In genomic region chr17:7395671-7396070, GRCm38 (mm10) we compare ENCODE assay signal across 32 mouse cellular contexts. TPM values are rescaled to one million over a fixed set of nuclear protein-coding genes. Genes with fewer than 3 reads are reported as not detected.
"Had no signal": no experiment of that assay in that cellular context is flagged by ENCODE, and none has a peak within 500 bp of the region (broad histone marks: within the 10 kb centered on the region; RNA-seq: fewer than 3 reads in every experiment).

No protein-coding gene starts in this region.

RNA-seq across cellular contexts. Expression of gene Unc93a2, which starts 10.4 kb away (rescaled TPM):
- total RNA-seq: common myeloid progenitor, adult 5-6 weeks; forebrain, postnatal 0 days; gastrocnemius, postnatal 10 days; granulocyte monocyte progenitor cell, adult 5-6 weeks; heart, adult 18-20 months; heart, adult 8-10 months had no signal
- polyA plus RNA-seq: cortical plate, adult 2 months; embryonic facial prominence, embryonic 10.5 days; embryonic facial prominence, embryonic 11.5 days; embryonic facial prominence, embryonic 12.5 days; embryonic facial prominence, embryonic 13.5 days; embryonic facial prominence, embryonic 14.5 days; erythroblast, embryonic 14.5 days; forebrain, embryonic 10.5 days; forebrain, embryonic 11.5 days; forebrain, embryonic 12.5 days; forebrain, embryonic 13.5 days; forebrain, embryonic 14.5 days; forebrain, embryonic 15.5 days; forebrain, embryonic 16.5 days; forebrain, postnatal 0 days; heart, embryonic 10.5 days; heart, embryonic 11.5 days had no signal

RNA-seq across cellular contexts. Expression of gene Gm49630, which starts 23.9 kb away (rescaled TPM):
- total RNA-seq: common myeloid progenitor, adult 5-6 weeks; forebrain, postnatal 0 days; gastrocnemius, adult 18-20 months; gastrocnemius, adult 2 months; gastrocnemius, adult 8-10 months; gastrocnemius, postnatal 10 days; gastrocnemius, postnatal 14 days; gastrocnemius, postnatal 25 days; gastrocnemius, postnatal 36 days; gastrocnemius, postnatal 4 days; granulocyte monocyte progenitor cell, adult 5-6 weeks; heart, adult 18-20 months; heart, adult 2 months; heart, adult 8-10 months had no signal
- polyA plus RNA-seq: cortical plate, adult 2 months; embryonic facial prominence, embryonic 10.5 days; embryonic facial prominence, embryonic 11.5 days; embryonic facial prominence, embryonic 12.5 days; embryonic facial prominence, embryonic 13.5 days; embryonic facial prominence, embryonic 14.5 days; embryonic facial prominence, embryonic 15.5 days; erythroblast, embryonic 14.5 days; forebrain, embryonic 10.5 days; forebrain, embryonic 11.5 days; forebrain, embryonic 12.5 days; forebrain, embryonic 13.5 days; forebrain, embryonic 14.5 days; forebrain, embryonic 15.5 days; forebrain, embryonic 16.5 days; forebrain, postnatal 0 days; frontal cortex, adult 2 months; heart, adult 2 months; heart, embryonic 10.5 days; heart, embryonic 11.5 days had no signal

RNA-seq across cellular contexts. Expression of gene Ttll2, which starts 43.2 kb away (rescaled TPM):
- total RNA-seq: common myeloid progenitor, adult 5-6 weeks; forebrain, postnatal 0 days; gastrocnemius, adult 18-20 months; gastrocnemius, adult 8-10 months; gastrocnemius, postnatal 10 days; gastrocnemius, postnatal 14 days; gastrocnemius, postnatal 25 days; gastrocnemius, postnatal 36 days; gastrocnemius, postnatal 4 days; granulocyte monocyte progenitor cell, adult 5-6 weeks; heart, adult 18-20 months; heart, adult 2 months; heart, adult 8-10 months had no signal
- polyA plus RNA-seq: cortical plate, adult 2 months; embryonic facial prominence, embryonic 10.5 days; embryonic facial prominence, embryonic 11.5 days; embryonic facial prominence, embryonic 12.5 days; embryonic facial prominence, embryonic 13.5 days; embryonic facial prominence, embryonic 14.5 days; erythroblast, embryonic 14.5 days; forebrain, embryonic 10.5 days; forebrain, embryonic 11.5 days; forebrain, embryonic 12.5 days; forebrain, embryonic 13.5 days; forebrain, embryonic 14.5 days; forebrain, embryonic 15.5 days; forebrain, embryonic 16.5 days; forebrain, postnatal 0 days; frontal cortex, adult 2 months; heart, embryonic 10.5 days; heart, embryonic 11.5 days had no signal
